Mouse (Mus musculus) lung, postnatal 14 days (tissue): ENCODE measurements at regions not wholly inside any gene's neighbourhood (a gene's known extent, or its start where the extent isn't known, plus 50 kb on each side); places are given as distances from the start of the nearest gene placed in this dataset.

Experiments
- DNase-seq: peaks from one replicate; pipeline ENCODE4 v3.0.0; 2021

GRCm38 (mm10) chr17:47174748-47175215 lies 164.4 kb upstream of the Ubr2 start:
- DNase-seq: peak; percentile 85

GRCm38 (mm10) chr17:47171801-47172200 lies 161.4 kb upstream of the Ubr2 start:
- no peak for DNase-seq

- DNase-seq: no peak
These were observed 160.7 kb upstream of the Ubr2 start for GRCm38 (mm10) chr17:47170978-47171593.

- DNase-seq: peak; percentile 85
These were observed 157.7 kb upstream of the Ubr2 start for GRCm38 (mm10) chr17:47168105-47168504.

GRCm38 (mm10) chr17:47163677-47164340 lies 153.5 kb upstream of the Ubr2 start:
- DNase-seq: no peak

GRCm38 (mm10) chr17:47162459-47162858 lies 152.1 kb upstream of the Ubr2 start:
- DNase-seq: no peak

GRCm38 (mm10) chr17:47156237-47156636 lies 145.9 kb upstream of the Ubr2 start:
- DNase-seq: peak; percentile 70

- DNase-seq: no peak
These were observed 141.4 kb upstream of the Ubr2 start for GRCm38 (mm10) chr17:47151557-47152278.

- DNase-seq: no peak
These were observed 140.8 kb upstream of the Ubr2 start for GRCm38 (mm10) chr17:47151193-47151556.

GRCm38 (mm10) chr17:47150636-47151035 lies 140.3 kb upstream of the Ubr2 start:
- no peak for DNase-seq

- no peak for DNase-seq
These were observed 139.3 kb upstream of the Ubr2 start for GRCm38 (mm10) chr17:47149662-47150061.

- no peak for DNase-seq
These were observed 138.8 kb upstream of the Ubr2 start for GRCm38 (mm10) chr17:47149158-47149557.

- DNase-seq: peak; percentile 34
These were observed 136.3 kb upstream of the Ubr2 start for GRCm38 (mm10) chr17:47146640-47147039.

- DNase-seq: no peak
These were observed 135.2 kb upstream of the Ubr2 start for GRCm38 (mm10) chr17:47145590-47145989.

GRCm38 (mm10) chr17:47144996-47145395 lies 134.6 kb upstream of the Ubr2 start:
- no peak for DNase-seq

GRCm38 (mm10) chr17:47144460-47144859 lies 134.1 kb upstream of the Ubr2 start:
- peak; percentile 60 for DNase-seq

- no peak for DNase-seq
These were observed 133.5 kb upstream of the Ubr2 start for GRCm38 (mm10) chr17:47143898-47144297.

- no peak for DNase-seq
These were observed 132.5 kb upstream of the Ubr2 start for GRCm38 (mm10) chr17:47142885-47143284.

- no peak for DNase-seq
These were observed 131.9 kb upstream of the Ubr2 start for GRCm38 (mm10) chr17:47142276-47142675.

GRCm38 (mm10) chr17:47141843-47142215 lies 131.5 kb upstream of the Ubr2 start:
- no peak for DNase-seq

- DNase-seq: peak; percentile 54
These were observed 130.8 kb upstream of the Ubr2 start for GRCm38 (mm10) chr17:47140969-47141842.

GRCm38 (mm10) chr17:47140241-47140968 lies 130.0 kb upstream of the Ubr2 start:
- peak; percentile 58 for DNase-seq
